Mouse (Mus musculus): ENCODE measurements around the gene Cnnm1.

The Cnnm1 gene

DNA sequence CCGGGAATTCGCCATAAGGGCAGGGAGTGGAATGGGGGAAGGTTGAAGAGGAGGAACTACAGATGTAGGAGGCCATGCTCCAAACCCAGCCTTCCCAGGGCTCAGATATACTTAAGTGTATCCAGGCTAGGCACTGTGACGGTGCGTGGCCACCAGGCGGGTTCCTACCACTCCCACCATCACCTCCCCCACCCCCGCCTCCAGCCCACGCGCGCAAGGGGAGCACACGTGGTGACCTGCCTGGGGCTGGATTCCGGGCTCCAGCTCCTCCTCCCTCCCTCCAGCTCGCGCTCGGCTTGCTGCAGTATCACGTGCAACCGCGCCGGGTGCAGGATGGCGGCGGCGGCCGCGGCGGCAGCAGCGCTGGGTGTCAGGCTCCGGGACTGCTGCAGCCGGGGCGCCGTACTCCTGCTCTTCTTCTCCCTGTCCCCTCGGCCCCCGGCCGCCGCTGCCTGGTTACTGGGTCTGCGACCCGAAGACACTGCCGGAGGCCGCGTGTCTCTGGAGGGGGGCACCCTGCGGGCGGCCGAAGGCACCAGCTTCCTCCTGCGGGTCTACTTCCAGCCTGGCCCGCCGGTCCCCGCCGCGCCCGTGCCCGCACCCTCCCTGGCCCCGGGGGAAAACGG, at the start of gene Cnnm1:
Cnnm1 (plus strand) TSS at position 325 of the 626 bp plus-strand sequence.
- DNase-seq, result peak; percentile 86

DNA sequence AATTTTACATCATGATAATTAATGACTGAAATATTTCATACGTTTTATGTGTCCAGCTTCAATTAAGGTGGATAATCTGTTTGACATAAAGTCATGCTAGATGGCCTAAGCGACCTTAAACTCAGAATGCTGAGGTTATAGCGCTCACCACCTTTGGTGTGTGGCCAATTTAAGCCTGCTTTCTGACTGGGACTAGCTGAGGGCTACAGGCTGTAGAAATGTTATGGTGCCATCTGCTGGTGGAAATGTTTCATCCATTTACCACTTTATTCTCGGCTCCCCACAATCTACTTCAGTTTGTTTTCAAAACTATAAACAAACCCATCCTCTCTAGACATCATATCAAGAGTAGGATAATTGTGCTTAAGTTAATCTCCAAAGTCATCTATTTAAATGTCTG, 43.9 kb upstream of the Cnnm1 start:
- peak; percentile 55 for DNase-seq

DNA sequence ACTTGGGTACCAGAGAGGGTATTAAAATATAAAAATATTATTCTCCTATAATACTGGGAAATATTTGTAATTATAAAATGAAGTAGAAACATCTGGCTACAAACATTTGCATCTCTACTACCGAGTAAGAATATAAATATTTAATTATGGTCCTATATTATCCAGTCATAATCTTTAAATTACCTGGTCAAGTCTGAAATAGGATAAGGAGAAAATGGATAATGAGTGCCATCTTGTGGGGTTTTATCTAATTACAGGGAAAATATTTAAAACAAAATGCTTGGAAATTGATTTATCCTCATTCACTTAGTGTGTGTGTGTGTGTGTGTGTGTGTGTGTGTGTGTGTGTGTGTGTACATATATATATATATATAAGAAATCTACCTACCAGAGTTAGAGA, 33.1 kb upstream of the Cnnm1 start:
- DNase-seq, result no peak

DNA sequence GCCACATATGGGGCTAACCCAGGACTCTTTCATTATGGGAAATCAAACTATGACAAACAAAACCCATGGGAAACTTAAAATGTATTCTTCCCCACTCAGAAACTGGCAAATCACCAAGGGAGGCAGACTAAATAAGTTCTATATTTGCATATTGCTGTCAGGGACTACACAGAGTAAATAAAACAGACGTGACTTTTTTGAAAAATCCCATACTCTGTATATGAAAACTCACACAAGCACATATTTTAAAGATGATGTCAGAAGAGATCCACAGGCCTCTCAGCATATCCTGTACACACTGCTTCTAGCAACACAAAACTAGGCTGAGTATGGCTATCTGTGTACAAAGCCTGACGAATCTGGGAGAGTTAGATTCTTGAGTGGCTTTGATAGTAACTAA, 24.7 kb upstream of the Cnnm1 start:
- DNase-seq, result no peak

DNA sequence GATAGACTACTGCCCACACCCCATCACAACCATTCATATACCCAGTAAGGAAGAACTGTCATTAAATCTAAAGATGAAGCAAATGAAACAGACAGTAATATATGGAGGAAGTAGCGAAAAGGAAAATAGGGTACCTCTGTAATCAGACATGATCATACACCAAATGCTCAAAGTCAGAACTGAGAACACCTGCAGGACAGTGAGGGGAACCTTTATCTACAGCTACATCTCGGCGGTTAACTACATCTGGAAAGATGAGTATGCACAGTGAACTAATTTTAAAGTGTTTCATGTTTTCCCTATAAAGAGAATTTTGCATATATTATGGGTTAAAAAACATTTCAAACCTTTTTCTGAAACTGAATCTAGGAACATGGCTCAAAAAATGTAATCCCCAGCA, 19.7 kb upstream of the Cnnm1 start:
- peak; percentile 59 for DNase-seq

DNA sequence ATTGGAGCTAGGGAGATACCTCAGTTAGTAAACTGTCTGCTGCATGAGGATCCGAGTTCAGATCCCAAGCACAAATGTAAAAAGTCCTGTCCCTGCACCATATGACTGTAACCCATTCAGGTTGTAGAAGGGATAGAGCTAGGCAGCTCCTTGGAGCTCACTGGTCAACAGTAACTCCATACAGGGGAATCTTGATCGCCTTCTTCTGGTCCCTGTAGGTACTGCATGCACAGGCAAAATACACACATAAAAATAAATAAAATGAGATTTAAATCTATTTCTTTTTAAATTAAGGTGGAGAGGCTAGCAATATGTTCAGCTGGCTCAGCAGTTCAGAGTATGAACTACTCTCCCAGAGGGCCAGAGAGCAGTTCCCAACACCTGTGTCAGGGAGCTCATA, 16.2 kb upstream of the Cnnm1 start:
- DNase-seq, result no peak

DNA sequence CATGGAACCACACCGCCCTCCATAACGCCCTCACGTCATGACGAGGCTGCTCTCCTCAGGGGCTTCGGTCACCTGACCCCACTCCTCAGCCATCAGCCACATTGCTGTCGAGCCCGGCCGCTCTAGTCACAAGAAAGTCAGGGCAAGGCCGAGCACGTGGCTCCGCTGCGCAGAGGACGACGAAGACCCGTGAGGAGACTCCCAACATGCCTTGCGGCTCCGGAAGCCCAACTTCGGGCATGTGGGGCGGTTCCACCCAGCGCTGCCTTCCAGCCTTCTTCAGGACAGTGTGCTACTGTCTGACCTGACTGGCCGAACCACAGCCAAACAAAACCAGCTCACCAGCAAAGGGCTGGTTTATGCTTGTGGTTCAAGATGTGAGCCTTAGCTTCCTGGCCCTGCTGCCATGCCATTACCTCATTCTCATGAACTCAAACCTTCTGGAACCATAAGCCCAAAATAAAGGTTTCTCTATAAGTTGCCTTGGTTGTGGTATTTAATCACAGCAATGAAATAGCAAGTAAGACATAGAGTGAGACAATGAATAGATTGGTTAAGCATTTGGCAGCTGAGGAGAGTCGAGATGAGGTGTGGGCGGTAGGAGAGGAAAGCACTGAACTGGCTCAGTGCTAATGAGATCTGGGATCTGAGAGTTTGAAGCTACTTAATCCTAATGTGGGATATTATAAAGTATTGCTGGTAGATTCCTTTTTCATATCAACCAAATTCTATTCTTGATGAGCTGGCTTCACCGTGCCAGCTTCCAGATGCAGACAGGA, 12.6 kb upstream of the Cnnm1 start:
- no peak for DNase-seq

DNA sequence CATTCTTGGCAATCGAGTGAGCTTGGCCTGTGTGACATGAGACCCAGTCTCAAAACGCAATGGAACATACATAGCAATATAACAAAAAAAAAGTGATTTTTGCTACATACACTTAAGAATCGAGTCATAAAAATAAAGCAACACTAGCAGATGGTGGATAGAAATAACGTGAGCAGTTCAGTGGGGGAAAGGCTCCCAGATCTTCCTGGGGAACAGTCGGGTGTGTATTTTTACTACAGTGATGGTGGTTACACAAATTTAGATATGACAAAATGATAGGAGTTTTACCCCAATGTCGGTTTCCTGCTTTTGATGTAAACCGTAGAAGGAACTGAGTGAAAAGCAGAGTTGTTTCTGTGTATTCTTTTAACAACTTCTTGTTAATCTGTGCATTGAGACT, 990 bp upstream of the Cnnm1 start:
- no peak for DNase-seq

DNA sequence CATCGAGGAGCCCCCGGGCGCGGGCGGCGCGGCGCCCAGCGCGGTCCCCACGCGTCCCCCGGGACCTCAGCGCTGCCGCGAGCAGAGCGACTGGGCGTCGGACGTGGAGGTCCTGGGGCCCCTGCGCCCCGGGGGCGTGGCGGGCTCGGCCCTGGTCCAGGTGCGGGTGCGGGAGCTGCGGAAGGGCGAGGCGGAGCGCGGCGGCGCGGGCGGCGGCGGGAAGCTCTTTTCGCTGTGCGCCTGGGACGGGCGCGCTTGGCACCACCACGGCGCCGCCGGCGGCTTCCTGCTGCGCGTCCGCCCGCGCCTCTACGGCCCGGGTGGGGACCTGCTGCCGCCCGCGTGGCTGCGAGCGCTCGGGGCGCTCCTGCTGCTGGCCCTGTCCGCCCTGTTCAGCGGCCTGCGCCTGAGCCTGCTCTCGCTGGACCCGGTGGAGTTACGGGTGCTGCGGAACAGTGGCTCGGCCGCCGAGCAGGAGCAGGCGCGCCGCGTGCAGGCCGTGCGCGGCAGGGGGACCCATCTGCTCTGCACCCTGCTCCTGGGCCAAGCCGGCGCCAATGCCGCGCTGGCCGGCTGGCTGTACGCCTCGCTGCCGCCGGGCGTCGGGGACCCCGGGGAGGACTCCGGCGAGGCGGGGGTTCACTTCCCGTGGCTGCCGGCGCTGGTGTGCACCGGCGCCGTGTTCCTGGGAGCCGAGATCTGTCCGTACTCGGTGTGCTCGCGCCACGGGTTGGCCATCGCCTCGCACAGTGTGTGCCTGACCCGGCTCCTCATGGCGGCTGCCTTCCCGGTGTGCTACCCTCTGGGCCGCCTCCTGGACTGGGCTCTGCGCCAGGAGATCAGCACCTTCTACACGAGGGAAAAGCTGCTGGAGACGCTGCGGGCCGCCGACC, 778 bp downstream of the Cnnm1 start:
- peak; percentile 77 for DNase-seq

DNA sequence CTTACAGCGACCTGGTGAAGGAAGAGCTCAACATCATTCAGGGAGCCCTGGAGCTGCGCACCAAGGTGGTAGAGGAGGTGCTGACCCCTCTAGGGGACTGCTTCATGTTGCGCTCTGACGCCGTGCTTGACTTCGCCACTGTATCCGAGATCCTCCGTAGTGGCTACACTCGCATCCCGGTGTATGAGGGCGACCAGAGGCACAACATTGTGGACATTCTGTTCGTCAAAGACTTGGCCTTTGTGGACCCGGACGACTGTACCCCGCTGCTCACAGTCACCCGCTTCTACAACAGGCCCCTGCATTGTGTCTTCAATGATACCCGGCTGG, 1.4 kb downstream of the Cnnm1 start:
- DNase-seq, result no peak

DNA sequence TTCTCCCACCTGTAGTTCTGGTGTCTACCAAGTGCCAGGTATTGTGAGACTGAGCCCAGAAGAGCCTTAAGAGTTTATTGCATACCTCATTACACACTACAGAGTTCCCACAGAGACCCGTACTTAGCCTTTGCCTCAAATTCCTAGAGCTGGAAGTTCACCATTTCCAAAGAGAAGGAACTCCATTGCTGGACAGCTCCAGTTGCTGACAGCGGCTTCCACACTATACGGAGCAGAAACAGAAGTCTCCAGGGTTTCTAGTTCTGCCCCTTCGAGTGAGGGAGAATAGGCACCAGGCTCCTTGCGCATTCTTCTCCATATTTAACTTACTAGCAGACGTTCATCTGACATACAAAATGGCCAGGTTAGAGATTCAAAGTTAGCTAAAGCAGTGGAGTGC, 2.0 kb downstream of the Cnnm1 start:
- no peak for DNase-seq

DNA sequence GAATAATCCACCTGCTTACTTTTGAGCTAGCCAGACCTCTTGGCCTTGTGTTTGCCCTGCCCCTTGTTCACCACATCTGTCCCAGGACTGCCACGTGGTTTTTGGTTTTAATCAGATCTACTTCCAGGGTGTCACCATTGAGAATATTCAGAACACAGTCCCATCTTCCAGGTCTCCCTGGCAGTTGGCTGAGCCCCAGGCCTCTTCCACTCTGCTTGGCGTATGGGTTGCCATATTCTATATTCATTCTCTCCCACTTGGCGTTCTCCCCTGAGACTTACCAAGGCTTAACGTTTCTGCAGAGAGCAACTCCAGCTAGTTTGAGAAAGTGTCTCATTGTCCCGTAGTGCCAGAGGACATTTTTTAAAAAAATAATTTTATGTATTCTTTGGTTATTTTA, 2.7 kb downstream of the Cnnm1 start:
- DNase-seq, result no peak

DNA sequence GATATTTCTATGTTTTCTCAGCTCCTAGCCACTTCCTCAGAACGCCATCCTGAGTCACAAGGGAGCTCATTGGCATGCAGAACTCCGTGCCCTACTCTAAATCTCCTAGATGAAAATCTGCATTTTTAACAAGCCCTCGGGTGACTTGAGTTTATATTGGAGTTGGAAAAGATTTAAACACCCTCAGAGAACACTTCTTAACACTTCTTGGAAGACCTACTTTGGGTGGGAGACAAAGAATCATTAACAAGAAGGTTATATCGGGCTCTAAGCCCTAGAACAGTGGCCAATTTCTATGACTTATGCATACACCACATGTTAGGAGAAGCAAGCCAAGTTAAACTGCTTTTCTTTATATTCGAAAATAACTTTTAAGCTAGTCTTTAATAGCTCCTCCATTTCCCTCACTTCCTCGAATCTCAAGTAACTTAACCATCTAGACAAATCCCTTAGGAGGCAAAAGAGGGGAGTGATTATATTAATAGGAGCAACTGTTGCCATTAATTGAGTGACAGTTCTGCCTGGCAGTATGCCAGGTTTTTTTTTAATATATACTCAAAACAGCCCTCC, 4.5 kb downstream of the Cnnm1 start:
- no peak for DNase-seq

DNA sequence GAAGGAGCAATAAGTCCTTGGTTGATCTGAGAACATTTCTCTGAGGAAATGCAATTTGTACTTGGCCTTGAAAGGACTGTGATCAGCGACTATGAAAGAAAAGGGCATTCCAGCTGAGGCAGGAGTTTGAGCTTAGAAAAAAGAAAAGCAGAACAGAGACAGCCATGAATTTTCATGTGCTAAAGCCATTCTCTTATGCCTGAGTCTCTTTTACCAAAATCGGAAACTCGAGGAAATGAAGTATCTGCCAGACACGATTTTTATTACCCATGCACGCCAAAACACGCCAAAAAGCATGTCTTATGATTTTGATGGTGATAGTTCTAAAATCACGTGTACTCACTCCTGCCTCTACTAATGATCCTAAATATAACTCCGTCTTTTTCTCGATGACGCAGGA, 11.3 kb downstream of the Cnnm1 start:
- DNase-seq, result no peak

DNA sequence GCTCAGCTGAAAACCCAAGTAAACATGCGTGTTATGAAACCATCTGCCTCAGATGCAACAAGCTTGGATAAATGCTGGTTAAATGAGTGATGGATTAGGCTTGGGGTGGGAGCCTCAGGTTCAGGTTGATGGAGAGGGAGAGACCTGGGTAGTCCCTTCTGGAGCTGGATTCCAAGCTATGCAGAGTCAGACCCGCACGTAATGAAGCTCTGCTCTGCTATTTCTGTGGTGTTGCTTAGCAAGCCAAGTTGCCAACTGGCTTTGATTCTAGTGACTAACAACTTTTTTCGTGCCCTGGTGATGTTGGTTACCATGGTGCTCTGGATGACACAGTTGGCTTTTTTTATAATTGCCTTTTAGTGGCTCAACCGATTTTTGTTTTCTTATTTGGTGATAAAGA, 11.9 kb downstream of the Cnnm1 start:
- no peak for DNase-seq

DNA sequence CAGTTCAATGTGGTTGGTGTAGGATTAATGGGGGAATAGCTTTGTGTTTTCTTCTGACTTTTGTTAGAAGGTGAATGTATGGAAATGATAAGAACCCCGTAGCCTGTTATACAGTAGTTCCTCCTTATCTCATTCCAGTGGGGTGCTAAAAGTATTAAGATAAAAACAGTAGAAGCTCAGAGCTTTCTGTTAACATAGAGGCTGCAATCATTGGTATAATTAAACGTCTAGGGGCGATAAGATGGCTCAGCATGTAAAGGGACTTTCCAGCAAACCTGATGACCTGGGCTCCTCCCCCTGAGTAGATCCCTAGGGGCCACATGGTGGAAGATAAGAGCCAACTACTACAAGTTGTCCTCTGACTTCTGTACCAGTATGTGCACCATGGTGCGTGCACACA, 12.8 kb downstream of the Cnnm1 start:
- DNase-seq, result no peak

DNA sequence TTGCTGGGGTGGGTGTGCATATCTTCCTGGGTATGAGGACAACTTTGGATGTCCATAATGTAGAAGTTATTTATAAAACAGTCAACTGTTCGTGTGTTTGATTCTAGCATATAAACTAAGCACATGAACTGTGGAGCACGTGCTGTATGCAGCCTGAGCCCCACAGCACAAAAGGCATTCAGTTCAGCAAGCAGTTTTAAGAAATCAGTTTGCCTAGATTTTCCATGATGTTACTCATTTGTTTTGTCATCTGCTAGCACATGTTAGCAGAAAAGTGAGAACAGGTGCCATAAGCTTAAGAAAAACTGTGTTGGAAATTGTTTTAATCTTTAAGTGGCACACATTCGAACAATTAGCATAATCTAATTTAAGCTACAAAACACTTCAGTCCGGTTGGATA, 19.7 kb downstream of the Cnnm1 start:
- no peak for DNase-seq

DNA sequence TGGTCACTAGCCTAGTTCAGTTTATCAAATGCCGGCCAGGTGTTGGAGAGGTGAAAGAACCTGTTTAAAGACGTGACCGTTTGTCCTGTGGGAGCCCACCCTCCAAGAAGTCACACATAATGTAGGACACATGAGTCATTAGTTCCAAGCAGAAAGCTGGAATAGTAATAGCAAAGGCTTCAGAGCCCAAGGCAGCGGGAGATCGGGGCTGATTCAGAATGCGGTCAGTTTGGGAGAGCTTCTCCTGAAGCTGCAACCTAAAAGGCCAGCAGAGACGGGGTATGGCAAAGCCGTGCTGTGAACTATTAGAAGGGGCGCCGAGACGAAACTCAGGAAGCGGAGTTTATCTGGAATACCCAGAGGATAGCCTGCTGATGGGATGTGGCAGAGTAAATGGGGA, 20.2 kb downstream of the Cnnm1 start:
- no peak for DNase-seq

DNA sequence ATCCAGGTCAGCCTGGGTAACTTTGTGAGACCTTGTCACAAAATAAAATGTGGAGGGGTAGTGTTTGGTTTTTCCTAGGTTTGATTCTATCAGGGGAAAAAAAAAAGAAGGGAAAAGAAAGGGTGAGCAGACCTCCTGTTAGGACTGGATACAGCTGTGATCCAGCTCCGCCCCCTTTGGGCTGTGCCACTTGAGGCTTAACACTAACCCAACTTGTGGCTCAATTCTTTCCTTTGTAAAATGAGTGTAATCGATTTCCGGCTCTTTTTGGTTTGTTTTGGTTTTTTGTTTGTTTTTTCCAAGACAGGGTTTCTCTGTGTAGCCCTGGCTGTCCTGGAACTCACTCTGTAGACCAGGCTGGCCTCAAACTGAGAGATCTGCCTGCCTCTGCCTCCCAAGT, 21.9 kb downstream of the Cnnm1 start:
- no peak for DNase-seq

DNA sequence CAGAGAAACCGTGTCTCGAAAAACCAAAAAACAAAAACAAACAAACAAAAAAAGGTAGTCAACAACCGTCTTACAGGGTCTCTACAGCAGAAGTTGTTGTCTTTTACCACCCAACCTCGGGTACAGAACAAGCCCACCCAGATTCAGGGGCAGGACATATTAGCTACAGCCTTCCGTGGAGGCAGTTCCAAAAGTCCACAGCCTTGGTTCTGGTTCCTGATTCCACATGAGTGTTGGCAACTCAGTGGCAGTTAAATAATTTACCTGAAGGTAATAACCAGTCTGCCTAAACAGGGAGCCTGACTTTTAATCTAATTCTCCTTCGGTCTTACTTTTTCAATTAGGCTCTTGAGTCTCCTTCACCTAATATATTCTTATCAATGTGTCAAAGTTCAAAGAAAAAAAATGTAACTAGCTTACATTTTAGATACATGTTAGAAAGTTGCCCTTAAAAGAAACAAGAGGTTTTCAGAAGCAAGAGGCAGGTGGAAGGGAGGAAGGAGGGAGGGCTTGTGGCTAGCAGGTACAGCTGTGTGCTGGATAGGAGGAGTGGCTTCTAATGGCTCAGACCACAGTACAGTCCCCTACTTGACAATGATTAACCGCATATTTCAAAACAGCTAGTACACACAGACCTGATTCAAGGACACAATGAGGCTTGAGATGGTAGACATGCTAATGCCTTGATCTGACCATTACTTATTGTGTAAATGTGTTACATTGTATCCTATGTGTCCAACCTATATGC, 23.5 kb downstream of the Cnnm1 start:
- no peak for DNase-seq

DNA sequence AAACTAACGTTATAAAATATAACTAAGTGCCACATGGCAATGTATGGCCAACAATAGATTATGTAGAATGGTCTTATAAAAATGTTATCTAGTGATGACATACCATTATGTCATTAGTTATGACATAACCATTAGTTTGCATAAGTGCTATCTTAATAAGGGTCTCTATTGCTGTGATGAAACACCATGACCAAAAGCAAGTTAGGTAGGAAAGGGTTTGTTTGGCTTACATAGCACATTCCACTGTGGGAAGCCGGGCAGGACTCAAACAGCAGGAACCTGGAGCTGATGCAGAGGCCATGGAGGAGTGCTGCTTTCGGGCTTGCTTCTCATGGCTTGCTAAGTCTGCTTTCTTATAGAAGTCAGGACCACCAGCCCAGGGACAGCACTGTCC, 24.1 kb downstream of the Cnnm1 start:
- DNase-seq, result no peak

DNA sequence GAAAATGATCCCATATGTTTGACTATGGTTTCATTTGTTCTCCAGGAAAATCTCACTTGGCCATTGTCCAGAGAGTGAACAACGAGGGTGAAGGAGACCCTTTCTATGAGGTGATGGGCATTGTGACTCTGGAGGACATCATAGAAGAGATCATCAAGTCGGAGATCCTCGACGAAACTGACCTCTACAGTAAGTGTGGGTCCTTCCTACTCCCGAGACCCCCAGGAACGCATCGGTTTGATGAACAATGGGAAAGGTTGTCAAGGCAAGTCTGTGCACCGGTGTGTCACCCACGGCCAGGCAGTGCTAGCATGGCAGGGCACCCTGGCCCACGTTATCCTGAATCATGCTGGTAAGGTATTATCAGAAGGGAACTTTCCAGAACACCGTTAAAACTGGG, 24.8 kb downstream of the Cnnm1 start:
- no peak for DNase-seq
